Mouse (Mus musculus): ENCODE results near the gene Otof.
A peak's percentile ranks its signal among the peaks of the same experiment; 100 is the strongest.

The Otof gene

DNA sequence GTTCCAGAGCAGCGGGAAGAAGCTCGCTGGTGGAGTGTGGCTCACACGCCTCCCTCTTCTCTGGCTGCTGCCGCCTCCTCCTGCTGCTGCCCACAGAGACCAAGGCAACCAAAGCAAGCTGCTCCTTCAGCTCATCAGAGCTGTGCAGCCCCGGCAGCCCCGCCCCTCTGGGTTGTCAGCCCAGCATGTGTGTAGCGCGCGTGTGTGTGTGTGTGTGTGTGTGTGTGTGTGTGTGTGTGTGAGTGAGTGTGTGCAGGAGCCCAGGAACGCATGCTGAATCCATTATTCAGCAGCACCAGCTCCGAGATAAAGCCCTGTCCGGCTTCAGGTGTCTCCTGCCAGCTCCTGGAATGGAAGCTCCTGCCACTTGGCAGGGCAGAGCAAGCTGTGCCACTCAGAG is at the start of gene Otof:
Gene Otof (minus strand): TSS at position 112 of the 400 bp plus-strand sequence.
- no peak for DNase-seq (ENCODE audit: low read depth in 2 of 2, low spot score in 2 of 2)

DNA sequence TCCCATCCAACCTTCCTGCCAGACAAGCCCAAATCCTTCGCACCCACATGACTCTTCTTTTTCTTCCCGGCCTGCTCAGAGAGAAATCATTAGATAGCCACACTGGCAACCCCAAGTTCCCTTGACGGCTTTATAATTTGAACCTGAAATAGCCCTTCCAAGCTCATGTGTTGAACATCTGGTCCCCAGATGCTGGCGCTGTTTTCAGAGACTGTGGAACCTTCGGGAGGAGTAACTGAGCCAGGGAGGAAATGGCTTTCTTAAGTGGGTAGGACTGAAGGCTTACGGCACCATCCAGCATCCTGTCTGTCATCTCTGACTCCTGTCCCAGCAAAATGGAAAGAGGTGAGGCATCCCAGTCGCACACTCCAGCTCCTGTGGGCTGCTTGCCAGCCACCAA is 35.6 kb upstream of the Otof start:
- no peak for DNase-seq (ENCODE audit: low read depth in 2 of 2, low spot score in 2 of 2)

GRCm38 (mm10) chr5:30496821-30497220 is 35.1 kb upstream of the Otof start:
- no peak for DNase-seq (ENCODE audit: low read depth in 2 of 2, low spot score in 2 of 2)

- DNase-seq (ENCODE audit: low read depth in 2 of 2, low spot score in 2 of 2): no peak
These were observed 33.6 kb upstream of the Otof start for GRCm38 (mm10) chr5:30495288-30495687.

GRCm38 (mm10) chr5:30494606-30495005 is 32.9 kb upstream of the Otof start:
- no peak for DNase-seq (ENCODE audit: low read depth in 2 of 2, low spot score in 2 of 2)

- DNase-seq (ENCODE audit: low read depth in 2 of 2, low spot score in 2 of 2): no peak
These were observed 32.0 kb upstream of the Otof start for GRCm38 (mm10) chr5:30493723-30494122.

DNA sequence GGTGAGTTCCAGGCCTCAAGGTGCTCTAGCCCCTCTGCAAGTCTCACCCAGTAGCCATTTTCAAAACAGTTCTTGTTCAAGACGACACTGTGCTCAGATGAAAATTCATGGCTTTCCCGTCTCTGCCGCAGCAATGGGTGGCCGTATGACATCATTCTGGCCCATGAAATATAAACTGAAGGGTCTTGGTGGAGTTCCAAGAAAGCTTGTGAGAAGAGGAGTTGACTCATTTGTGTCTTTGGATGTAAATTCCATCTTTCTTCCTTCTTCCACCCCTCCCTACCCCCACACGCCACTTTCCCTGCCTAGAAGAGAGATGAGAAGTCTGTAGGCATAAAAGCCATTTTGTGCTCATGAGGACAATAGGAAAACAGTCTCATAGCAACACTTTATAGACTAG is 29.1 kb upstream of the Otof start:
- DNase-seq (ENCODE audit: low read depth in 2 of 2, low spot score in 2 of 2): no peak

- DNase-seq (ENCODE audit: low read depth in 2 of 2, low spot score in 2 of 2): no peak
These were observed 28.5 kb upstream of the Otof start for GRCm38 (mm10) chr5:30490215-30490614.

GRCm38 (mm10) chr5:30485136-30485535 is 23.4 kb upstream of the Otof start:
- no peak for DNase-seq (ENCODE audit: low read depth in 2 of 2, low spot score in 2 of 2)

- no peak for DNase-seq (ENCODE audit: low read depth in 2 of 2, low spot score in 2 of 2)
These were observed 22.9 kb upstream of the Otof start for GRCm38 (mm10) chr5:30484591-30484990.

GRCm38 (mm10) chr5:30483533-30483932 is 21.8 kb upstream of the Otof start:
- DNase-seq (ENCODE audit: low read depth in 2 of 2, low spot score in 2 of 2): no peak

DNA sequence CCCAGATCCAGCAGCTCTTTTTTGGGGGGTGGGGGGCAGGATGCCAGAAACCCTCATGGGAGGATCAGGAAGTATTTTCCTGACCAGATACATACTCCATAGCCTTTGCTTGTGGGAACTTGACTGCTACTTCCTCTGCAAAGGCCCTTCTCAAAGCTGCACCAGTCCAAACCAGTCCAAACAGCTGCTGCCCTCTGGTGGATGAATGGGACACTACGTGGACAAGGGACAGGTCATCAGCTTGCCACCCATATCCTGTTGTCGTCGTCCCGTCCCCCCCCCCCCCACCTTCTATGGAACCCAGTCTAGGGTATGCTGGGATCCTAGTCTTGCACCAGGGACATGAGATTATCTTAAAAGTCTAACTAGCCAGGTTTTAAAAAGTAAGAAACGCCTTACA is 20.6 kb upstream of the Otof start:
- peak in 1 of 2 experiments; percentile 41 for DNase-seq (ENCODE audit: low read depth in 2 of 2, low spot score in 2 of 2)

DNA sequence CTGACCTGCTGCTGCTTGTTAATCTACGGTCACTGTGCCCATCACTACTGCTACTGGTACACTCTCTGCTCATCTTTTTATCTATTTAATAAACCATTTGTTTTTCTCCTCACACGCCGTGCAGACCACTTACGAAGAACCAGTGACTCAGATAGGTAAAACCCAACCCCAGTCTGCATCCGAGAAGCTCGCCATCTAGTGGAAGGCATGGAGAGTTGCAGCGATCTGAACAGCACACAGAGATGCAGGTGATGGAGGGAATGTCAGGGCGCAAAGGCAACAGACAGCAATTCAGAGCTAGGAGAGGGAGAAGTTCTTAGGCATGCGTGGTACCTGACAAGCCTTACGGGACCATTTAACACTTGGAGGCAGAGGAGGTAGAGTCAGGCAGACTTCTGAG is 14.8 kb upstream of the Otof start:
- peak; percentile 3 to 18 for DNase-seq (ENCODE audit: low read depth in 2 of 2, low spot score in 2 of 2)

DNA sequence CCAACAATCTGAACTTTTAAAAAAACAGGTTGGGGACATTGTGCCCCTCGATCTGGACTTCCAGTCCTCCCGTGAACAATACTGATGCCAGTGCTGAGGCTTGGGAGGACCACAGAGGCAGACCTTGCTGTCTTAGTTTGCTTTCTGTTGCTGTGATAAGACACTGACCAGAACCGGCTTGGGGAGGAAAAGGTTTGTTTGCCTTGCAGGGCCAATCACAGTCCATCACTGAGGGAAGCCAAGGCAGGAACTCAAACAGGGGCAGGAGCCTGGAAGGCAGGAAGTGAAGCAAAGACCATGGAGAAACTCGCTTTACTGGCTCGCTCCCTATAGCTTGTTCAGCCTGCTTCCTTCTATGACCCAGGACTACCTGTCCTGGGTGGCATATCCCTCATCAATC is 10.4 kb upstream of the Otof start:
- DNase-seq (ENCODE audit: low read depth in 2 of 2, low spot score in 2 of 2): no peak

- DNase-seq (ENCODE audit: low read depth in 2 of 2, low spot score in 2 of 2): no peak
These were observed 8.7 kb upstream of the Otof start for GRCm38 (mm10) chr5:30470454-30470853.

- no peak for DNase-seq (ENCODE audit: low read depth in 2 of 2, low spot score in 2 of 2)
These were observed 4.6 kb upstream of the Otof start for GRCm38 (mm10) chr5:30466315-30466714.

DNA sequence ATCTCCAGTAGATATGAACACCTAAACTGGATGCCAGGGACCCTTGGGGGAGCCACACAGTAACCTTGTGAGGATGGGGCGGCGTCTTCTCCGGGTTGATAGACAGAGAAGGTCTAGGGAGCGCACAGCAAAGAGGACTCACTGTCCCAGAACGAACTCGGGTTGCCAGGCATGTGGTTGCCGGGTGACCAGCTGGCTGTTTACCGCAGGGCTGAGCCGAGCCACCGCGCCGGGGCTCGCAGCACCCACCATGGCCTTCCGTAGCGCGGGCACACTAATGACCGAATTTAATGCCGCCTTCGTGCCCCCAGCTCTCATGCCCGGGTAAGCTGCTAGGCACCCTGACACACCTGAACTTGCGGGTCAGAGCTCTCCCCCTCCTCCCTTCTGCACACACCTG is 4.1 kb upstream of the Otof start, which contains the start of gene 1700001C02Rik:
Gene 1700001C02Rik (plus strand): TSS at position 187 of the 400 bp plus-strand sequence.
- no peak for DNase-seq (ENCODE audit: low read depth in 2 of 2, low spot score in 2 of 2)

DNA sequence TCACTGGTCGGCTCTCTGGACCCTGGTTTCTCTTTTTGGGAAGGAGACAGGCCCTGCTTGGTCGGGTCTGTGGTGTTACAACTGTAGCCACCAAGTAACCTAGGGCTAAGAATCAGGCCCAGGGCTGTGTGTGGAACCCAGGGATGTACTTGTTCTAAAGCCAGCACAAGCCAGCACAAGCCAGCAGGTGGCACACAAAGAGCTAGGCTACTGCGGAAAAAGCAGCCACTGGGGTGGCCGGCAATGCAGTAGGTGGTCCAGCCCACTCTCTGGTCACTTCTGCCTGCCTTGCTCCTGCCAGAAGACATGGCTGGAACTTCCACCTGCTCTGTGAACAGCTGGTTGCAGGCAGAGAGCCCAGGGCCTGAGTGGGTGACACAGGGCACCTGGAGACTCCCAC is 1.6 kb downstream of the Otof start:
- no peak for DNase-seq (ENCODE audit: low read depth in 2 of 2, low spot score in 2 of 2)

DNA sequence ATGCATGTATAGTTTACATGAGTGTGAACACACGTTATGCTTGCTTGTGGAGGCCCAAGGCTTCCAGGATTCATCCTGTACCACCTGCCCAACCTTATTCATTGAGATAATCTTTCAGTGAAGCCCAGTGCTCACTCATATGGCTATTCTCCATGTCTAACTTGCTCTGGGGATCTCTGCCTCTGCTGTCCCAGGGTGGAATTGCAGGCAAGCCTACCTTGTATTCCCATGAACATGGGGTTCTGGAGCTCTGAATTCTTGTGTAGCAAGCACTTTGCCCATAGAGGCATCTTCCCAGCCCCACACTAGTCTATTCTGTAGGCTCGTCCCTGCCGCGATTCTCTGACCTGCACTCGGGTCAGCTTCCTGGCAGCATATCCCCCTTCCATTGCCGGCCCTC is 5.7 kb downstream of the Otof start:
- no peak for DNase-seq (ENCODE audit: low read depth in 2 of 2, low spot score in 2 of 2)

DNA sequence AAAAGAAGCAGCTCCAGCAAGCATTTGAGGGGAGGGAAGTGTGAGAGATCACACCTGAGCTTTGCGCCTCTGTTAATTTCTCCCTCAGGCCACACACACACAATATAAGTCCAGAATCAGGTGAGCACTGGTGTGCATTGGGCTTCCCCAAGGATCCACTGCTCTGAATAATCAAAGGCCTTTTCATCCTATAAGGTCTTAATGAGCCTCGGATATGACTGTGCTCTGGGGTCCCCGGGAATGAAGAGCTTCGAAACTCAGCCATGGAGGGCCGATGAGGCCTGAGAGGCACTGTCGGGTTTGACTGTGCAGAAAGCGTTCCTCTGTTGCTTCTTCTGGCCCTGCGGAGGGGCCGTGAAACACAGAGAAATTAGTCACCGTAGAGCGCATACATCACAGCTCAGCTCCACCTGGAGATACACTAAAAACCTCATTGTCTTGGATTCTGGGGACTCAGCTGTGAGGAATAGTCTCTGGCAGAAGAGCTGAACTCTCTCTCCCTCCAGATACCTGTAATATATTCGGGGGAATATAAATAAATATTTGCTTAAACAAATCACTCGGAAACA is 17.3 kb downstream of the Otof start:
- DNase-seq (ENCODE audit: low read depth in 2 of 2, low spot score in 2 of 2): no peak

GRCm38 (mm10) chr5:30442196-30442595 is 19.5 kb downstream of the Otof start:
- DNase-seq (ENCODE audit: low read depth in 2 of 2, low spot score in 2 of 2): no peak

GRCm38 (mm10) chr5:30440308-30440906 is 21.3 kb downstream of the Otof start:
- no peak for DNase-seq (ENCODE audit: low read depth in 2 of 2, low spot score in 2 of 2)

DNA sequence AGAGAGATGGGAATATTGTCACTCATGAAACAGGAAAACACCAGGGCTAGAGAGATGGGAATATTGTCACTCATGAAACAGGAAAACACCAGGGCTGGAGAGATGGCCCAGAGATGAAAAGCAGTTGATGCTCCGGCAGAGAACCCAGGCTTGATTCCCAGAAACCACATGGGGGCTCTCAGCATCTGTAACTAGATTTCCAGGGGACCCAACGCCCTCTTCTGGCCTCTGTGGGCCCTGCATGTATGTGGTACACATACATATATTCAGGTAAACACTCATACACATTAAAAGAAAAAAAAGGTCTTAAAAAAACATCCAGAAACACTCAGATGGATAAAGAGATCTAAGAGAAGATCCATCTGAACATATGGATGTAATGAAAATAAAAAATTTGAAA is 22.8 kb downstream of the Otof start:
- DNase-seq (ENCODE audit: low read depth in 2 of 2, low spot score in 2 of 2): no peak

All from CD8-positive naive resting alpha-beta T cell, adult 2 months (primary cell).